Mouse (Mus musculus) thymus, postnatal 14 days (tissue): ENCODE measurements around the gene Gigyf1.

ENCODE experiments used
- DNase-seq: peaks from one replicate; pipeline ENCODE4 v3.0.0; 2021

Gene Gigyf1

GRCm38 (mm10) chr5:137514811-137515210 lies 3.5 kb upstream of the Gigyf1 start:
- no peak for DNase-seq

GRCm38 (mm10) chr5:137519691-137520550 lies 1.6 kb downstream of the Gigyf1 start:
- DNase-seq = no peak

- DNase-seq = no peak
Measured at GRCm38 (mm10) chr5:137521861-137522260, 3.5 kb downstream of the Gigyf1 start.

- DNase-seq = no peak
Measured at GRCm38 (mm10) chr5:137522711-137523110, 4.4 kb downstream of the Gigyf1 start.

GRCm38 (mm10) chr5:137523396-137524250 lies 5.3 kb downstream of the Gigyf1 start:
- DNase-seq = no peak

- no peak for DNase-seq
Measured at GRCm38 (mm10) chr5:137524251-137524515, 5.8 kb downstream of the Gigyf1 start.

GRCm38 (mm10) chr5:137524671-137525070 lies 6.3 kb downstream of the Gigyf1 start:
- DNase-seq = no peak

- no peak for DNase-seq
Measured at GRCm38 (mm10) chr5:137525511-137525910, 7.2 kb downstream of the Gigyf1 start.

GRCm38 (mm10) chr5:137526192-137526936 lies 8.0 kb downstream of the Gigyf1 start:
- DNase-seq = peak; percentile 45

GRCm38 (mm10) chr5:137527413-137527812 lies 9.1 kb downstream of the Gigyf1 start:
- no peak for DNase-seq

GRCm38 (mm10) chr5:137528247-137528968 lies 10.1 kb downstream of the Gigyf1 start:
- no peak for DNase-seq

GRCm38 (mm10) chr5:137529221-137529995 lies 11.1 kb downstream of the Gigyf1 start:
- no peak for DNase-seq

GRCm38 (mm10) chr5:137530075-137530474 lies 11.7 kb downstream of the Gigyf1 start:
- DNase-seq = no peak

GRCm38 (mm10) chr5:137530588-137531413 lies 12.5 kb downstream of the Gigyf1 start:
- DNase-seq = peak; percentile 45

- peak; percentile 76 for DNase-seq
Measured at GRCm38 (mm10) chr5:137531414-137532130, 13.2 kb downstream of the Gigyf1 start.

- peak; percentile 47 for DNase-seq
Measured at GRCm38 (mm10) chr5:137532131-137532807, 13.9 kb downstream of the Gigyf1 start.

GRCm38 (mm10) chr5:137532808-137533116 lies 14.4 kb downstream of the Gigyf1 start:
- no peak for DNase-seq

GRCm38 (mm10) chr5:137533117-137533827 lies 14.9 kb downstream of the Gigyf1 start, which contains the start of the genes Epo and Gnb2:
Epo (minus strand) TSS chr5:137533242.
Gnb2 (minus strand) TSS chr5:137533510.
- peak; percentile 99 for DNase-seq

- DNase-seq = no peak
Measured at GRCm38 (mm10) chr5:137534762-137535161, 16.4 kb downstream of the Gigyf1 start.
